Mouse (Mus musculus) liver, embryonic 14.5 days (tissue): Measurements from ENCODE around the gene Zfp13. TPM values are rescaled to one million over a fixed set of nuclear protein-coding genes. Genes with fewer than 3 reads are reported as not detected.
A peak's percentile ranks its signal among the peaks of the same experiment; 100 is the strongest.

Source experiments
- ATAC-seq: fragments of 200-750 bp; cut with Nextera tagmentation; 2 replicates; pipeline ENCODE4 v1.8.0; 2017; ENCODE audit warnings: moderate number of reproducible peaks, mild to moderate bottlenecking, moderate library complexity; ENCODE audit not compliant: insufficient read depth
- DNase-seq, 3 experiments: peaks; one replicate each; pipeline ENCODE4 v3.0.0-alpha.2; 2012 to 2013; ENCODE audit warnings: low read depth in 3 of 3, low spot score in 3 of 3
- H3K27ac ChIP-seq: fragments of 300-500 bp; sonication (generic); 2 replicates; pipeline ENCODE4 v1.5.1; 2014; ENCODE audit warnings: moderate library complexity, mild to moderate bottlenecking, control low read depth, inconsistent platforms
- H3K27me3 ChIP-seq: fragments of 300-500 bp; sonication (generic); 2 replicates; pipeline ENCODE4 v1.6.1; 2014; ENCODE audit warnings: mild to moderate bottlenecking, low read length, moderate library complexity; ENCODE audit not compliant: control insufficient read depth, insufficient read depth
- H3K36me3 ChIP-seq: fragments of 300-500 bp; sonication (generic); replicated peaks from 2 replicates; pipeline ENCODE4 v1.6.1; 2014; ENCODE audit warnings: low read depth; ENCODE audit not compliant: control insufficient read depth, insufficient read depth
- H3K4me1 ChIP-seq, 2 experiments: fragments of 200-500 bp in 1 of 2; fragments of 300-500 bp in 1 of 2; sonication (generic) in 1 of 2; replicated peaks; 2 replicates each; pipeline ENCODE4 v1.6.1; 2012 to 2014; ENCODE audit warnings: antibody characterized with exemption in 1 of 2, inconsistent platforms in 1 of 2, low read length in 1 of 2; ENCODE audit not compliant: control insufficient read depth in 2 of 2, insufficient read depth in 2 of 2
- H3K4me2 ChIP-seq: fragments of 300-500 bp; sonication (generic); 2 replicates; pipeline ENCODE4 v1.6.1; 2014; ENCODE audit warnings: low read depth, mild to moderate bottlenecking, control low read depth, moderate library complexity
- H3K4me3 ChIP-seq, 2 experiments: fragments of 200-500 bp in 1 of 2; fragments of 300-500 bp in 1 of 2; sonication (generic) in 1 of 2; 2 replicates each; pipeline ENCODE4 v1.5.1; 2012 to 2014; ENCODE audit warnings: low read depth in 2 of 2, low read length in 2 of 2, mild to moderate bottlenecking in 2 of 2, control low read depth in 1 of 2, inconsistent platforms in 1 of 2, moderate library complexity in 1 of 2; ENCODE audit not compliant: insufficient read depth in 1 of 2
- H3K9ac ChIP-seq: fragments of 300-500 bp; sonication (generic); replicated peaks from 2 replicates; pipeline ENCODE4 v1.6.1; 2014; ENCODE audit warnings: mild to moderate bottlenecking, control low read depth, moderate library complexity
- H3K9me3 ChIP-seq: fragments of 300-500 bp; sonication (generic); 2 replicates; pipeline ENCODE4 v1.6.1; 2016; ENCODE audit warnings: low read length, mixed read lengths; ENCODE audit not compliant: control insufficient read depth
- CTCF ChIP-seq: IDR thresholded peaks from 2 replicates; pipeline ENCODE4 v1.5.1; 2016; ENCODE audit warnings: antibody characterized with exemption, low read depth, control low read depth
- EP300 ChIP-seq: IDR thresholded peaks from 2 replicates; pipeline ENCODE4 v1.6.1; 2016; ENCODE audit warnings: antibody characterized with exemption, low read depth
- WGBS: fragments of 180-500 bp; shearing (Covaris S2); extraction: QIAGEN DNeasy Blood & Tissue Kit; methylation state at CpG from one replicate; pipeline ENCODE4 v1.1.7; 2014; ENCODE audit not compliant: insufficient replicate concordance; 5-methylcytosine and 5-hydroxymethylcytosine counted together
- polyA plus RNA-seq, 2 experiments: library from polyadenylated mRNA; depleted of rRNA in 1 of 2; stranded (reverse) in 1 of 2; unstranded in 1 of 2; fragments of >200 nt; fragmentation: Nextera tagmentation in 1 of 2; extraction: Ambion mirVana in 1 of 2; gene quantifications; 2 replicates each; pipeline versions ENCODE4 v1.2.1 to v1.2.3; 2012 to 2014

Zfp13 gene
- polyA plus RNA-seq, 2 experiments, result 1.3 to 1.9 TPM

DNA sequence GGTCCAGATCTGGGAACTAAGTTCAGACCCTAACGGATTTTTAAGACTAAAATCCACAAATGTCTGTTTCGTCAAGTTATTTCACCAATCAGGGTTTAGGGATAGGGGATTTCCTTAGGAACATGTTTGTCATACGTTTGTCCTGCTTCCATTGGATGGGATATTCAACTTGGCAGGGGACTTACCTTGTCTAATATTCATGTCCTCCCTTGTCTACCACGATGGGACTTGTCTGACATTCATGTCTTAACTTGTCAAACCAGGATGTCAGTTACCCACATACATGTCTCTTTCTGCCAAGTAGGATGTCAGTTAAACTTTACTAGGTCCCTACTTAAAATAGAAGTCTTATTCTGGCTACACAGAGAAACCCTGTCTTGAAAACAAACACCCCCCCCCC lies 55.3 kb downstream of the Zfp13 start:
- Histone ChIP-seq H3K27me3 (no peaks in the 10 kb centered on the region), H3K4me1 (peaks cover 5 to 16% of the 10 kb centered on the region in 2 experiments), H3K9ac (no peak overlapping the region), H3K27ac (no peak overlapping the region), H3K4me3 (no peak overlapping the region), H3K9me3 (no peaks in the 10 kb centered on the region), H3K4me2 (no peak overlapping the region), H3K36me3 (no peaks in the 10 kb centered on the region)
- TF ChIP-seq CTCF, result no peak
- WGBS, result 53% methylated on average over 4 of the region's 4 CpGs
- DNase-seq (no peak), ATAC-seq (no peak)

DNA sequence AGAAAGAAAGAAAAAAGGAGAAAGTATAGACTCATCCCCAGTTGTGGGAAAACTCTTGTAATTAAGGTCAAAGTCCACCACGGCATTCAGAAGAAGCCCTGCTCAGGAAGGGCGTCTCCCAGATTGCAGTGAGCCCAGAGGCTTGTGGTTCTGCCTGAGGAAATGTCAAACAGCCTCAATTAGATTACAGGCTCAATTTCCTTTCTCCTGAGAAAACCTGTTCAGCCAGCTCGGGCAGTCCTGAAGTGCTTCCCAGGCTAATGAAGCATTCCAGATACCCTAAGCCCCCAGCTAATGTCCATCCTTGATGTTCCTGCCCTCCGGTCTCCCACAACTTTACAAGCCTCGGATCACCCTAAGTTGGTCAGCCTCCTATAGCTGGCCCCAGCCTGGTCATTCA lies 56.0 kb downstream of the Zfp13 start:
- no peak overlapping the region for H3K4me2 ChIP-seq
- no peak for DNase-seq
- no peak for ATAC-seq
- TF ChIP-seq EP300, result no peak
- TF ChIP-seq CTCF, result no peak
- no peaks in the 10 kb centered on the region for H3K27me3 ChIP-seq
- H3K4me3 ChIP-seq, result no peak overlapping the region
- 20% methylated on average over 5 of the region's 5 CpGs for WGBS
- H3K4me1 ChIP-seq, result peaks cover 8 to 21% of the 10 kb centered on the region in 2 experiments
- no peak overlapping the region for H3K9ac ChIP-seq
- H3K27ac ChIP-seq, result no peak overlapping the region
- no peaks in the 10 kb centered on the region for H3K9me3 ChIP-seq
- no peaks in the 10 kb centered on the region for H3K36me3 ChIP-seq

- TF ChIP-seq EP300, result no peak
- TF ChIP-seq CTCF, result no peak
- no peak for DNase-seq
- H3K9ac ChIP-seq, result no peak overlapping the region
- no peaks in the 10 kb centered on the region for H3K27me3 ChIP-seq
- H3K27ac ChIP-seq, result no peak overlapping the region
- H3K4me2 ChIP-seq, result 0 out of 2 replicates have a peak overlapping the region, but pooled peaks have one; percentile 8
- H3K9me3 ChIP-seq, result no peaks in the 10 kb centered on the region
- H3K4me1 ChIP-seq, result peaks cover 12 to 25% of the 10 kb centered on the region in 2 experiments
- H3K4me3 ChIP-seq, result no peak overlapping the region
- 17% methylated on average over 4 of the region's 4 CpGs for WGBS
- H3K36me3 ChIP-seq, result no peaks in the 10 kb centered on the region
- ATAC-seq, result no peak
These were observed 56.5 kb downstream of the Zfp13 start for GRCm38 (mm10) chr17:23542835-23543234.

DNA sequence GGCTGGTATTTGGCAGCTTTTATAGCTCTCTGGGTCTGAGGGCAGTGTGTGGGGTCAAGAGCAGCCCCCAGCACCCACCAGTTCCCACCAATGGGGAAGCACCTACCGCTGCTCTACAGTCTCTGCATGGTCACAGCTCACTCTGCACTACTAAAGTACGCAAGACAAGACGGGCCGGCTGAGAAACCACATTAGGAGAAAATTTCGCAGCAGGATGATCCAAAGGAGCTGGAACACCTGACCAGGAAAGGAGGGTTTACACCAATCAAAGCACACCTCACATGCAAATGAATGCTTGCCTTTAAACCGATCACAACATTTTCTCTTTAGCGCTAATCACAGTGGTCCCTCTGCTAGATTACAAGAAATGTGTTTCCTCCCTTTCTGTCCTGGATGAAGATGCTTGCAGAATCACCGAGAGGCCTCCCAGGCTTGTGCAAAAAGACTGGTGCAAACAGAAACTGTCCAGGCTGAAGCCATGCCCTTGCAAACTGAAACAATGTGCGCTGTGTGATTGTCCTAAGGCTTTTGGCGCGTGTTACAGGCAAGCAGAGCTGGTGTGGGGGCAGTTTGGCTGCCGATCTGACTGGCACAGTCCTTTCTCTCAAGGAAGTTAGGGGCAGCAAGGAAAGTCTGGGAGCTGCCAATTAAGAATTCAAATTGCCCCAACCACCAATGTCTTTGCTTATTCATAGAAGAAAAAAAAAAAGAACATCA lies 57.1 kb downstream of the Zfp13 start:
- no peak for TF ChIP-seq EP300
- TF ChIP-seq CTCF, result no peak
- Histone ChIP-seq H3K9me3 (no peaks in the 10 kb centered on the region), H3K27ac (no peak overlapping the region), H3K36me3 (no peaks in the 10 kb centered on the region), H3K27me3 (no peaks in the 10 kb centered on the region), H3K4me3 (0 out of 4 replicates have a peak overlapping the region, but pooled peaks of 1 of the 2 experiments have one; percentile 2), H3K9ac (0 out of 2 replicates have a peak overlapping the region, but pooled peaks have one; percentile 18), H3K4me2 (peak overlapping the region; percentile 41), H3K4me1 (peaks cover 10 to 28% of the 10 kb centered on the region in 2 experiments)
- WGBS, result 24% methylated on average over 12 of the region's 12 CpGs
- ATAC-seq, result no peak
- DNase-seq, result no peak

DNA sequence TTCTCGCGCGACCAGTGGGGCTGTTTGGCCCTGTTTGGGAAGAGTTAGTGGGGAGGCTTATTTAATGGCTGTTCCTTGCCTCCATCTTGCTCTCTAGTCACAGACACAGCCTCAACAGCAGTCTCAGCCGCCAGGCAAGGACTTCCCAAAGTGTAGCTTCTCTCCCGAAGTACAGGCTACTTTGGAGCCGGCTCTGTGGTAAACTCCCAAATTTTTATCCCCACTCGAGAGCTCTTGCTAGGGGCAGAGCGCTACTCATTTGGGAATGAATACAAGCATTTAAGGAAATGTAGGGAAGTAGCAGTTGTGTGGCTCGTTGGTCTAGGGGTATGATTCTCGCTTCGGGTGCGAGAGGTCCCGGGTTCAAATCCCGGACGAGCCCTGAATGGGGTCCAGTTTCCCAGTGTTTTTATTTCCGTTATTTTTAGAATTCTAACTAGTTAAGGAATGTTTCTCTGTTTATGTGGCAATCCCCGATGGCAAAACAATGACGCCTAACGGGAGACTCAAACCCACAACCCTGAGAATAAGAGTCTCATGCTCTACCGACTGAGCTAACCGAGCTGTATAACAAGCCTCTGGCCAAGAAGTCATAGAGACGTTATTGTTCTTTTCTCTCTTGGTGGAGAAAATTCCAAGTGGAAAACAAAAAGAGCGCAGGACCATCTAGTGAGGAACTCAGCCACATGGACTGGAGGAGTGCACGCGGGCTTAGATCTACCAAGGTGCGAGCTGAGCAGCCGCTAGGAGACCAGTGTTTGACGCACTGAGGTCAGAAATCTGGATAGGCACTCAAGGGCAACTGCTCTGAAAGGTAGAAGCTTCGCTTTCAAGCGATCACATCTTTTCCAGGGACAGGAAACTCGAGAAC lies 58.4 kb downstream of the Zfp13 start:
- 11% methylated on average over 31 of the region's 31 CpGs for WGBS

More for the DNA sequence above, 58.4 kb downstream of the Zfp13 start:
- H3K9ac ChIP-seq, result 0 out of 2 replicates have a peak overlapping the region, but pooled peaks have one; percentile 1
- H3K4me3 ChIP-seq, result peak overlapping the region; percentile 47 to 58
- peaks cover 10 to 24% of the 10 kb centered on the region in 2 experiments for H3K4me1 ChIP-seq
- no peak overlapping the region for H3K27ac ChIP-seq
- H3K9me3 ChIP-seq, result no peaks in the 10 kb centered on the region
- no peaks in the 10 kb centered on the region for H3K27me3 ChIP-seq
- no peak for DNase-seq
- ATAC-seq, result peak; percentile 75
- H3K4me2 ChIP-seq, result peak overlapping the region; percentile 58
- TF ChIP-seq CTCF (no peak), EP300 (no peak)
- no peaks in the 10 kb centered on the region for H3K36me3 ChIP-seq
